Mouse (Mus musculus) lung, adult 2 months (tissue): ENCODE data around the gene Trim23. TPM values are rescaled to one million over a fixed set of nuclear protein-coding genes. Genes with fewer than 3 reads are reported as not detected.
A peak's percentile ranks its signal among the peaks of the same experiment; 100 is the strongest.

Experiments used
- DNase-seq: peaks from one replicate; pipeline ENCODE4 v3.0.0; 2022
- H3K4me1 ChIP-seq: fragments of 200-500 bp; 2 replicates; pipeline ENCODE4 v1.6.1; 2011; ENCODE audit warnings: low read length; ENCODE audit not compliant: control insufficient read depth, insufficient read depth
- H3K4me3 ChIP-seq: fragments of 200-500 bp; replicated peaks from 2 replicates; pipeline ENCODE3; 2011; ENCODE audit warnings: low read depth, mild to moderate bottlenecking, control low read depth, low read length; ENCODE audit errors: extremely low read depth
- CTCF ChIP-seq: fragments of 200-500 bp; IDR thresholded peaks from 2 replicates; pipeline ENCODE4 v1.5.1; 2011; ENCODE audit warnings: mild to moderate bottlenecking, low read length, control low read depth; ENCODE audit not compliant: insufficient read depth
- POLR2A ChIP-seq: fragments of 200-500 bp; IDR thresholded peaks from 2 replicates; pipeline ENCODE4 v1.6.1; 2011; ENCODE audit warnings: low read depth, mild to moderate bottlenecking, control low read depth, low read length, borderline replicate concordance; ENCODE audit errors: extremely low read depth
- WGBS: fragments of 180-500 bp; shearing (Covaris S2); methylation state at CpG from one replicate; pipeline ENCODE4 v1.1.7; 2018; 5-methylcytosine and 5-hydroxymethylcytosine counted together
- polyA plus RNA-seq: library from polyadenylated mRNA; depleted of rRNA; stranded (reverse); fragments of >200 nt; gene quantifications from 2 replicates; pipeline ENCODE4 v1.2.3, GENCODE M21; 2012; rRNA removed

Gene Trim23
- polyA plus RNA-seq, 1 experiment, result 3.5 TPM

- TF ChIP-seq POLR2A (peak; percentile 94), CTCF (no peak)
- under 1% methylated on average over 55 of the region's 55 CpGs for WGBS
Measured at GRCm38 (mm10) chr13:104228384-104229066, 49.9 kb downstream of the Trim23 start, which contains the start of the genes Cenpk and Ppwd1. Gene Cenpk, plus strand, starts transcription at chr13:104228611. Gene Ppwd1, minus strand, starts transcription at chr13:104228843.

DNA sequence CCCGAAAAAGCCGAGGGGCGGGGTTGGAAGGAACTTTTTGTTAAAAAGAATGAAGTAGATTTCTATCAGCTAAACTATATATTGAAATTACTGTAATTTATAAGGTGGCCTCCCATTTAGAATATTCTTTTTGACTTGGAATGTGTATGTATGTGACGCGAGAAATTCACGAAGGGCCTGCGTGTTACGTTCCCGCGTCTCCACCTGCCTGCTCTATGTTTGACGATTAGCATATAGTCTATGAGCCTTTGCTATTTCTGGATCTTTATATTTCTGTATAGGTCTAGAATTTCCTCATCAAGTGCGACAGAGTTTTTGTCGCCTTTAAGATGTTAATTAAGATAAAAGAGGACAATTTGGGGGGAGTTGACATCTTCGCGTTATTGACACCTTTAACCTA is 50.6 kb downstream of the Trim23 start:
- Histone ChIP-seq H3K4me1 (peaks cover 3% of the 10 kb centered on the region), H3K4me3 (peak overlapping the region; percentile 65)
- WGBS, result 6% methylated on average over 15 of the region's 15 CpGs
- no peak for TF ChIP-seq POLR2A
- TF ChIP-seq CTCF, result no peak
- DNase-seq, result no peak

More at GRCm38 (mm10) chr13:104228384-104229066, 49.9 kb downstream of the Trim23 start, which contains the start of the genes Cenpk and Ppwd1:
- H3K4me1 ChIP-seq, result peaks cover 3% of the 10 kb centered on the region
- peak; percentile 95 for DNase-seq
- H3K4me3 ChIP-seq, result peak within 1 kb of the TSS; percentile 77

Other genes with a start within 250 kb of the Trim23 start
- gene Nln, start 69.2 kb upstream of the Trim23 start, polyA plus RNA-seq, result 7.7 and 12.4 TPM in 2 replicates
- gene Sgtb, start 69.1 kb upstream of the Trim23 start, polyA plus RNA-seq, result 2.1 and 2.5 TPM in 2 replicates
- gene Trappc13, start 328 bp upstream of the Trim23 start, polyA plus RNA-seq, result 4.7 and 6.9 TPM in 2 replicates
- 0.13 TPM in 1 of 2 replicates, not detected in the other for gene Cenpk, start 49.8 kb downstream of the Trim23 start, polyA plus RNA-seq
- 0.83 and 2.1 TPM in 2 replicates for gene Ppwd1, start 50.0 kb downstream of the Trim23 start, polyA plus RNA-seq
- gene Adamts6, start 109.0 kb downstream of the Trim23 start, polyA plus RNA-seq, result 0.75 and 1.5 TPM in 2 replicates